Mouse (Mus musculus): Measurements from ENCODE around the gene Wfdc16. TPM values are rescaled to one million over a fixed set of nuclear protein-coding genes. Genes with fewer than 3 reads are reported as not detected.
A peak's percentile ranks its signal among the peaks of the same experiment; 100 is the strongest.
"Not testable (repeated sequence)": the region's sequence is repeated elsewhere in the genome, so short reads cannot be mapped to it uniquely, and the experiment has no call there.

Gene Wfdc16
- polyA plus RNA-seq, 1 experiment from 2014 or later, result not detected

- Histone ChIP-seq H3K27me3 (0 out of 2 replicates have a peak, but pooled peaks cover 3% of the 10 kb centered on the region), H3K36me3 (no peaks in the 10 kb centered on the region), H3K4me1 (no peaks in the 10 kb centered on the region), H3K27ac (no peak within 1 kb of the TSS), H3K9me3 (no peaks in the 10 kb centered on the region), H3K4me2 (no peak within 1 kb of the TSS), H3K9ac (no peak within 1 kb of the TSS), H3K4me3 (no peak within 1 kb of the TSS)
- ATAC-seq (ENCODE audit: insufficient number of reproducible peaks, insufficient read depth, low FRiP score, low TSS enrichment, low read depth), result no peak
- 77% methylated on average over 4 of the region's 4 CpGs for WGBS
Observed at GRCm38 (mm10) chr2:164593494-164593893, 45.1 kb downstream of the Wfdc16 start, which contains the start of gene Eppin. Eppin (minus strand) TSS chr2:164593594.

DNA sequence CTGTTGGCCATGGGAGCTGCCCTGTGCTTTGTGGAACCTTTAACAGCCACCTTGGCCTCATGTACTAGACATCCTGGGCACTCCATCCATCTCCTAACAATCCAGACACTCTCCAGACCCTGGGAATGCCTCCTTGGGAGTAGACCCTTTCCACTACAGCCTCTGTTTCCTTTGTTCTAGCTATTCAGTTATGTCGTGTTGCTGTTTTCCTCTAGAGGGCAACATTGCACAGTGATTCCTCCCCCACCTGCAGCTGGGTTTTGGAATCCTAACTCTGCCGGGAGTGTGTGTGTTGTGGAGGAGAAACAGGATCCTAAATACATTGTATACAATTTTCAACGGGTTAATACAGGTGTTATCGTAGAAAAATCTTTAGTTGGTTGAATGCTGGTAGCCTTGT is 46.6 kb downstream of the Wfdc16 start:
- 4% methylated on average over 4 of the region's 4 CpGs for WGBS
- Histone ChIP-seq H3K4me2 (no peak overlapping the region), H3K4me1 (no peaks in the 10 kb centered on the region), H3K9me3 (no peaks in the 10 kb centered on the region), H3K27me3 (0 out of 2 replicates have a peak, but pooled peaks cover 3% of the 10 kb centered on the region), H3K4me3 (no peak overlapping the region), H3K27ac (no peak overlapping the region), H3K9ac (no peak overlapping the region), H3K36me3 (no peaks in the 10 kb centered on the region)
- ATAC-seq (ENCODE audit: insufficient number of reproducible peaks, insufficient read depth, low FRiP score, low TSS enrichment, low read depth), result no peak

GRCm38 (mm10) chr2:164585025-164585725 is 53.4 kb downstream of the Wfdc16 start, which contains the start of gene Wfdc6a:
Wfdc6a (minus strand) TSS chr2:164585447.
- ATAC-seq (ENCODE audit: insufficient number of reproducible peaks, insufficient read depth, low FRiP score, low TSS enrichment, low read depth); H3K27me3 ChIP-seq; H3K4me3 ChIP-seq; H3K4me2 ChIP-seq; H3K36me3 ChIP-seq; H3K4me1 ChIP-seq; H3K9me3 ChIP-seq; H3K27ac ChIP-seq: not testable (repeated sequence)
- 0 out of 2 replicates have a peak within 1 kb of the TSS, but pooled peaks have one; percentile 21 for H3K9ac ChIP-seq
- 66% methylated on average over 13 of the region's 13 CpGs for WGBS

Other genes with a start within 250 kb of the Wfdc16 start
- gene Slpi, start 249.7 kb downstream of the Wfdc16 start, polyA plus RNA-seq (2015; fragmentation: Nextera tagmentation; extraction: Ambion mirVana), result 2.2 and 2.7 TPM in 2 replicates
- gene Rbpjl, start 235.7 kb downstream of the Wfdc16 start, polyA plus RNA-seq (2015; fragmentation: Nextera tagmentation; extraction: Ambion mirVana), result 0.59 and 1.0 TPM in 2 replicates
- 66.0 and 105 TPM in 2 replicates for gene Matn4, start 233.6 kb downstream of the Wfdc16 start, polyA plus RNA-seq (2015; fragmentation: Nextera tagmentation; extraction: Ambion mirVana)
- 81.5 and 87.8 TPM in 2 replicates for gene Sdc4, start 194.9 kb downstream of the Wfdc16 start, polyA plus RNA-seq (2015; fragmentation: Nextera tagmentation; extraction: Ambion mirVana)
- gene Sys1, start 181.8 kb downstream of the Wfdc16 start, polyA plus RNA-seq (2015; fragmentation: Nextera tagmentation; extraction: Ambion mirVana), result 56.0 and 65.9 TPM in 2 replicates
- 7.7 and 8.3 TPM in 2 replicates for gene Gm20458, start 177.8 kb downstream of the Wfdc16 start, polyA plus RNA-seq (2015; fragmentation: Nextera tagmentation; extraction: Ambion mirVana)
- gene Trp53tg5, start 165.1 kb downstream of the Wfdc16 start, polyA plus RNA-seq (2015; fragmentation: Nextera tagmentation; extraction: Ambion mirVana), result not detected in 2 replicates
- gene Dbndd2, start 152.7 kb downstream of the Wfdc16 start, polyA plus RNA-seq (2015; fragmentation: Nextera tagmentation; extraction: Ambion mirVana), result 2.1 and 3.0 TPM in 2 replicates
- gene Pigt, start 141.3 kb downstream of the Wfdc16 start, polyA plus RNA-seq (2015; fragmentation: Nextera tagmentation; extraction: Ambion mirVana), result 49.6 and 52.6 TPM in 2 replicates
- 46.5 and 53.4 TPM in 2 replicates for gene Wfdc2, start 76.4 kb downstream of the Wfdc16 start, polyA plus RNA-seq (2015; fragmentation: Nextera tagmentation; extraction: Ambion mirVana)
- not detected in 2 replicates for gene Spint3, start 65.3 kb downstream of the Wfdc16 start, polyA plus RNA-seq (2015; fragmentation: Nextera tagmentation; extraction: Ambion mirVana)
- 0.80 TPM in 1 of 2 replicates, not detected in the other for gene Wfdc6a, start 53.3 kb downstream of the Wfdc16 start, polyA plus RNA-seq (2015; fragmentation: Nextera tagmentation; extraction: Ambion mirVana)
- gene Eppin, start 45.2 kb downstream of the Wfdc16 start, polyA plus RNA-seq (2015; fragmentation: Nextera tagmentation; extraction: Ambion mirVana), result not detected in 2 replicates
- gene Wfdc6b, start 25.3 kb downstream of the Wfdc16 start, polyA plus RNA-seq (2015; fragmentation: Nextera tagmentation; extraction: Ambion mirVana), result not detected in 2 replicates
- gene Wfdc8, start 25.2 kb downstream of the Wfdc16 start, polyA plus RNA-seq (2015; fragmentation: Nextera tagmentation; extraction: Ambion mirVana), result not detected in 2 replicates
- 0.89 TPM in 1 of 2 replicates, not detected in the other for gene Wfdc10, start 17.2 kb upstream of the Wfdc16 start, polyA plus RNA-seq (2015; fragmentation: Nextera tagmentation; extraction: Ambion mirVana)
- gene Wfdc9, start 17.8 kb upstream of the Wfdc16 start, polyA plus RNA-seq (2015; fragmentation: Nextera tagmentation; extraction: Ambion mirVana), result not detected in 2 replicates
- not detected in 2 replicates for gene Wfdc11, start 35.3 kb upstream of the Wfdc16 start, polyA plus RNA-seq (2015; fragmentation: Nextera tagmentation; extraction: Ambion mirVana)
- gene Wfdc13, start 46.3 kb upstream of the Wfdc16 start, polyA plus RNA-seq (2015; fragmentation: Nextera tagmentation; extraction: Ambion mirVana), result not detected in 2 replicates
- gene Spint4, start 59.7 kb upstream of the Wfdc16 start, polyA plus RNA-seq (2015; fragmentation: Nextera tagmentation; extraction: Ambion mirVana), result not detected in 2 replicates
- gene Spint5, start 76.5 kb upstream of the Wfdc16 start, polyA plus RNA-seq (2015; fragmentation: Nextera tagmentation; extraction: Ambion mirVana), result not detected in 2 replicates
- 0.58 and 0.93 TPM in 2 replicates for gene Wfdc3, start 107.1 kb upstream of the Wfdc16 start, polyA plus RNA-seq (2015; fragmentation: Nextera tagmentation; extraction: Ambion mirVana)
- gene Dnttip1, start 107.2 kb upstream of the Wfdc16 start, polyA plus RNA-seq (2015; fragmentation: Nextera tagmentation; extraction: Ambion mirVana), result 79.6 and 83.1 TPM in 2 replicates
- 410 and 448 TPM in 2 replicates for gene Ube2c, start 131.1 kb upstream of the Wfdc16 start, polyA plus RNA-seq (2015; fragmentation: Nextera tagmentation; extraction: Ambion mirVana)
- gene Tnnc2, start 141.2 kb upstream of the Wfdc16 start, polyA plus RNA-seq (2015; fragmentation: Nextera tagmentation; extraction: Ambion mirVana), result 16.7 and 17.2 TPM in 2 replicates
- 23.4 and 25.0 TPM in 2 replicates for gene Snx21, start 147.0 kb upstream of the Wfdc16 start, polyA plus RNA-seq (2015; fragmentation: Nextera tagmentation; extraction: Ambion mirVana)
- gene Acot8, start 166.1 kb upstream of the Wfdc16 start, polyA plus RNA-seq (2015; fragmentation: Nextera tagmentation; extraction: Ambion mirVana), result 18.4 and 19.5 TPM in 2 replicates
- 7.0 and 7.9 TPM in 2 replicates for gene Zswim3, start 166.3 kb upstream of the Wfdc16 start, polyA plus RNA-seq (2015; fragmentation: Nextera tagmentation; extraction: Ambion mirVana)
- 17.7 and 20.3 TPM in 2 replicates for gene Zswim1, start 183.9 kb upstream of the Wfdc16 start, polyA plus RNA-seq (2015; fragmentation: Nextera tagmentation; extraction: Ambion mirVana)
- gene Spata25, start 189.7 kb upstream of the Wfdc16 start, polyA plus RNA-seq (2015; fragmentation: Nextera tagmentation; extraction: Ambion mirVana), result not detected in 2 replicates
- gene Ctsa, start 194.1 kb upstream of the Wfdc16 start, polyA plus RNA-seq (2015; fragmentation: Nextera tagmentation; extraction: Ambion mirVana), result 129 and 139 TPM in 2 replicates
- 8.4 and 9.0 TPM in 2 replicates for gene Neurl2, start 194.7 kb upstream of the Wfdc16 start, polyA plus RNA-seq (2015; fragmentation: Nextera tagmentation; extraction: Ambion mirVana)
- 67.4 and 69.8 TPM in 2 replicates for gene Pltp, start 218.9 kb upstream of the Wfdc16 start, polyA plus RNA-seq (2015; fragmentation: Nextera tagmentation; extraction: Ambion mirVana)
- 78.4 and 78.8 TPM in 2 replicates for gene Pcif1, start 240.5 kb upstream of the Wfdc16 start, polyA plus RNA-seq (2015; fragmentation: Nextera tagmentation; extraction: Ambion mirVana)